Mouse (Mus musculus): Measurements from ENCODE around the gene Sft2d2. TPM values are rescaled to one million over a fixed set of nuclear protein-coding genes. Genes with fewer than 3 reads are reported as not detected.
A peak's percentile ranks its signal among the peaks of the same experiment; 100 is the strongest.

Sft2d2 gene
- polyA plus RNA-seq, 1 experiment from 2014 or later = 14.0 TPM

- Histone ChIP-seq H3K4me2 (ENCODE audit: low read depth, low read length, severe bottlenecking) (no peak overlapping the region), H3K27me3 (ENCODE audit: control insufficient read depth, insufficient read depth, low read length) (no peaks in the 10 kb centered on the region)
- WGBS = 51% methylated on average over 2 of the region's 2 CpGs
These were observed 11.4 kb upstream of the Sft2d2 start for GRCm38 (mm10) chr1:165205591-165205990.

DNA sequence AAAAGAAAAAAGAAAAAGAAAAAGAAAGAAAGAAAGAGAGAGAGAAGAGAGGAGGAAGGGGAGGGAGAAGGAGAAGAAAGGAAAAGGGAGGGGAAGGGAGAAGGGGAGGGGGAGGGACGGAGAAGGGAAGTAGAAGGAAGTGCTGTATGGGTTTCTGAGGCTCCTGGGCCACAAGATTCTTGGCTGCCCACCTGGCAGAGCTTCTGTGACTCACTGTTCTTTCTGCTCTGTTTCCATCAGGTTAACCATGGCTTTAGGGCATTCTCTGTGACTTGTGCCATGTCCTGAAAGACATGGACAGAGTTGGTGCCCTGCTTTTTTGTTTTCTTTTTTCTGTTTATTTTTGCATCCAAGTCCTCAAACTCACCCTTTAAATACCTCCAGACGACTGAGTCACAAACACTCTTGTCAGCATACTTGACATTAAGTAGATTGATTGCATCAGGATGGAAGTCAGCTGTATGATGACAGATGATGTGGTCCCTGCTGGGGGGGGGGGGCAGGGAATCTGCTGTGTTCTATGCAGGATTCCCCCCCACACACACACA, 9.3 kb upstream of the Sft2d2 start:
- Histone ChIP-seq H3K4me1 (replicated peaks; ENCODE audit: control insufficient read depth, insufficient read depth, low read length) (no peaks in the 10 kb centered on the region), H3K9ac (ENCODE audit: low read length) (no peak overlapping the region), H3K4me2 (ENCODE audit: low read depth, low read length, severe bottlenecking) (no peak overlapping the region), H3K27ac (ENCODE audit: low read depth, low read length) (no peak overlapping the region), H3K27me3 (ENCODE audit: control insufficient read depth, insufficient read depth, low read length) (no peaks in the 10 kb centered on the region), H3K4me3 (ENCODE audit: low read depth, low read length) (no peak overlapping the region), H3K36me3 (ENCODE audit: control insufficient read depth, insufficient read depth, low read length) (no peaks in the 10 kb centered on the region), H3K9me3 (ENCODE audit: control insufficient read depth, low read length) (no peaks in the 10 kb centered on the region)
- no peak for DNase-seq (ENCODE audit: low spot score)
- 60% methylated on average over 2 of the region's 2 CpGs for WGBS
- no peak for ATAC-seq (replicated peaks; ENCODE audit: low FRiP score)

More at GRCm38 (mm10) chr1:165205591-165205990, 11.4 kb upstream of the Sft2d2 start:
- Histone ChIP-seq H3K9ac (ENCODE audit: low read length) (no peak overlapping the region), H3K4me3 (ENCODE audit: low read depth, low read length) (no peak overlapping the region), H3K4me1 (replicated peaks; ENCODE audit: control insufficient read depth, insufficient read depth, low read length) (no peaks in the 10 kb centered on the region), H3K36me3 (ENCODE audit: control insufficient read depth, insufficient read depth, low read length) (no peaks in the 10 kb centered on the region), H3K9me3 (ENCODE audit: control insufficient read depth, low read length) (no peaks in the 10 kb centered on the region), H3K27ac (ENCODE audit: low read depth, low read length) (no peak overlapping the region)
- DNase-seq (ENCODE audit: low spot score) = no peak
- ATAC-seq (replicated peaks; ENCODE audit: low FRiP score) = no peak

- no peaks in the 10 kb centered on the region for H3K27me3 ChIP-seq (ENCODE audit: control insufficient read depth, insufficient read depth, low read length)
- 83% methylated on average over 4 of the region's 4 CpGs for WGBS
These were observed 7.3 kb upstream of the Sft2d2 start for GRCm38 (mm10) chr1:165201445-165202012.

GRCm38 (mm10) chr1:165200748-165201147, 6.5 kb upstream of the Sft2d2 start:
- Histone ChIP-seq H3K27me3 (ENCODE audit: control insufficient read depth, insufficient read depth, low read length) (no peaks in the 10 kb centered on the region), H3K9me3 (ENCODE audit: control insufficient read depth, low read length) (no peaks in the 10 kb centered on the region), H3K9ac (ENCODE audit: low read length) (no peak overlapping the region), H3K4me2 (ENCODE audit: low read depth, low read length, severe bottlenecking) (no peak overlapping the region), H3K27ac (ENCODE audit: low read depth, low read length) (no peak overlapping the region), H3K4me3 (ENCODE audit: low read depth, low read length) (no peak overlapping the region), H3K36me3 (ENCODE audit: control insufficient read depth, insufficient read depth, low read length) (no peaks in the 10 kb centered on the region), H3K4me1 (replicated peaks; ENCODE audit: control insufficient read depth, insufficient read depth, low read length) (no peaks in the 10 kb centered on the region)
- 84% methylated on average over 8 of the region's 8 CpGs for WGBS
- ATAC-seq (replicated peaks; ENCODE audit: low FRiP score) (no peak), DNase-seq (ENCODE audit: low spot score) (no peak)

More at GRCm38 (mm10) chr1:165201445-165202012, 7.3 kb upstream of the Sft2d2 start:
- H3K4me3 ChIP-seq (ENCODE audit: low read depth, low read length) = no peak overlapping the region
- H3K9ac ChIP-seq (ENCODE audit: low read length) = no peak overlapping the region
- H3K9me3 ChIP-seq (ENCODE audit: control insufficient read depth, low read length) = no peaks in the 10 kb centered on the region
- DNase-seq (ENCODE audit: low spot score) = no peak
- H3K36me3 ChIP-seq (ENCODE audit: control insufficient read depth, insufficient read depth, low read length) = no peaks in the 10 kb centered on the region
- H3K4me2 ChIP-seq (ENCODE audit: low read depth, low read length, severe bottlenecking) = no peak overlapping the region
- H3K4me1 ChIP-seq (replicated peaks; ENCODE audit: control insufficient read depth, insufficient read depth, low read length) = no peaks in the 10 kb centered on the region
- no peak overlapping the region for H3K27ac ChIP-seq (ENCODE audit: low read depth, low read length)
- no peak for ATAC-seq (replicated peaks; ENCODE audit: low FRiP score)

- DNase-seq (ENCODE audit: low spot score) (no peak), ATAC-seq (replicated peaks; ENCODE audit: low FRiP score) (no peak)
- Histone ChIP-seq H3K9ac (ENCODE audit: low read length) (no peak overlapping the region), H3K36me3 (ENCODE audit: control insufficient read depth, insufficient read depth, low read length) (no peaks in the 10 kb centered on the region), H3K4me3 (ENCODE audit: low read depth, low read length) (no peak overlapping the region), H3K4me1 (replicated peaks; ENCODE audit: control insufficient read depth, insufficient read depth, low read length) (no peaks in the 10 kb centered on the region), H3K27ac (ENCODE audit: low read depth, low read length) (no peak overlapping the region), H3K4me2 (ENCODE audit: low read depth, low read length, severe bottlenecking) (no peak overlapping the region), H3K27me3 (ENCODE audit: control insufficient read depth, insufficient read depth, low read length) (no peaks in the 10 kb centered on the region), H3K9me3 (ENCODE audit: control insufficient read depth, low read length) (no peaks in the 10 kb centered on the region)
- WGBS = 78% methylated on average over 3 of the region's 3 CpGs
These were observed 5.4 kb upstream of the Sft2d2 start for GRCm38 (mm10) chr1:165199639-165200038.

GRCm38 (mm10) chr1:165198951-165199350, 4.7 kb upstream of the Sft2d2 start:
- no peak for DNase-seq (ENCODE audit: low spot score)
- 66% methylated on average over 1 of the region's 1 CpGs for WGBS
- no peaks in the 10 kb centered on the region for H3K36me3 ChIP-seq (ENCODE audit: control insufficient read depth, insufficient read depth, low read length)
- H3K27ac ChIP-seq (ENCODE audit: low read depth, low read length) = no peak overlapping the region
- no peak overlapping the region for H3K4me2 ChIP-seq (ENCODE audit: low read depth, low read length, severe bottlenecking)
- no peak overlapping the region for H3K4me3 ChIP-seq (ENCODE audit: low read depth, low read length)
- no peaks in the 10 kb centered on the region for H3K27me3 ChIP-seq (ENCODE audit: control insufficient read depth, insufficient read depth, low read length)
- no peaks in the 10 kb centered on the region for H3K4me1 ChIP-seq (replicated peaks; ENCODE audit: control insufficient read depth, insufficient read depth, low read length)
- ATAC-seq (replicated peaks; ENCODE audit: low FRiP score) = no peak
- no peaks in the 10 kb centered on the region for H3K9me3 ChIP-seq (ENCODE audit: control insufficient read depth, low read length)
- H3K9ac ChIP-seq (ENCODE audit: low read length) = no peak overlapping the region

DNA sequence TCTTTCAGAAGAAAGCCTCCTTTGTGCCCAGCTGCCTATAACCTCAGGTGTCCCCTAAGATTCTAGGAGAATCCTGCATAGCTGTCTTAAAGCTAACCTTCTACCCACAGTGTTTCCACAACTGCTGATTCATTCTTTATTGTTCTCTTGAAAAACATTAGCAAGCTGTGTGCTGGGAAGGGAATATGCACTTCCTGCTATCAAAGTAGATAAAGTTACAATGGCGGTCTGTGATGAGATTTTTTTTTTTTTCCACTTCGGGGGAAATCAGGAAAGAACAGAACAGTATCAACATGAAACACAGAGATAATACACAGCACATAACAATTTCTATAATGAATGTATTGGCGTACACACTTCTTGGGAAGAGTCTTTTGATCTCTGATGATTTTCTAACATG, 3.6 kb upstream of the Sft2d2 start:
- no peaks in the 10 kb centered on the region for H3K9me3 ChIP-seq (ENCODE audit: control insufficient read depth, low read length)
- 86% methylated on average over 3 of the region's 3 CpGs for WGBS
- no peaks in the 10 kb centered on the region for H3K27me3 ChIP-seq (ENCODE audit: control insufficient read depth, insufficient read depth, low read length)
- no peak for ATAC-seq (replicated peaks; ENCODE audit: low FRiP score)
- DNase-seq (ENCODE audit: low spot score) = no peak
- H3K4me1 ChIP-seq (replicated peaks; ENCODE audit: control insufficient read depth, insufficient read depth, low read length) = no peaks in the 10 kb centered on the region
- H3K4me3 ChIP-seq (ENCODE audit: low read depth, low read length) = no peak overlapping the region
- H3K4me2 ChIP-seq (ENCODE audit: low read depth, low read length, severe bottlenecking) = no peak overlapping the region
- no peak overlapping the region for H3K9ac ChIP-seq (ENCODE audit: low read length)
- H3K36me3 ChIP-seq (ENCODE audit: control insufficient read depth, insufficient read depth, low read length) = no peaks in the 10 kb centered on the region
- H3K27ac ChIP-seq (ENCODE audit: low read depth, low read length) = no peak overlapping the region

DNA sequence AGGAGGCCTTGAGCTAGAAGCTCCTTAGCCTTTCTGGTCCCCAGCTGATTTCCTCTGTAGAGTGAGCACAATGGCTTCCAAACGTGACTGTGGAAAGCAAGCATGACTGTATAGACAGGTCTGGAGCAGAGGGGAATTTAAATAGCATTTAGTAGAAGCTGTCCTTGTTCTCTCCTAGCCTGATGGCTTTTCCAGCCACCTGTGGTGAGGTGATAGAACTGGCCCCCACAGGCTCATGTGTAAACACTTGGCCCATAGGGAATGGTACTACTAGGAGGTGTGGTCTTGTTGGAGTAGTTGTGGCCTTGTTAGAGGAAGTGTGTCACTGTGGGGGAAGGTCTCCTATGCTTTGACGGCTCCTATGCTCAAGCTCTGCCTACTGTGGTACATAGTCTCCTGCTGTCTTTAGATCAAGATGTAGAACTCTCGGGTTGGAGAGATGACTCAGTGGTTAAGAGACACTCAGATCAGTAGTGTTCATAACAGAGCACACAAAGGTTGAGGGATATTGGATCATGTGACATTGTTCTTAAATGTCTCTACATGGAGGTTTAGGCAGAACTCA, 1.2 kb upstream of the Sft2d2 start:
- Histone ChIP-seq H3K4me1 (replicated peaks; ENCODE audit: control insufficient read depth, insufficient read depth, low read length) (no peaks in the 10 kb centered on the region), H3K9ac (ENCODE audit: low read length) (no peak overlapping the region), H3K4me3 (ENCODE audit: low read depth, low read length) (no peak overlapping the region), H3K27me3 (ENCODE audit: control insufficient read depth, insufficient read depth, low read length) (no peaks in the 10 kb centered on the region), H3K9me3 (ENCODE audit: control insufficient read depth, low read length) (no peaks in the 10 kb centered on the region), H3K27ac (ENCODE audit: low read depth, low read length) (no peak overlapping the region), H3K36me3 (ENCODE audit: control insufficient read depth, insufficient read depth, low read length) (no peaks in the 10 kb centered on the region), H3K4me2 (ENCODE audit: low read depth, low read length, severe bottlenecking) (no peak overlapping the region)
- DNase-seq (ENCODE audit: low spot score) (no peak), ATAC-seq (replicated peaks; ENCODE audit: low FRiP score) (no peak)
- WGBS = 72% methylated on average over 3 of the region's 3 CpGs

GRCm38 (mm10) chr1:165194662-165195013, 400 bp upstream of the Sft2d2 start:
- Histone ChIP-seq H3K27ac (ENCODE audit: low read depth, low read length) (no peak overlapping the region), H3K9me3 (ENCODE audit: control insufficient read depth, low read length) (no peaks in the 10 kb centered on the region), H3K9ac (ENCODE audit: low read length) (peak overlapping the region; percentile 70), H3K4me1 (replicated peaks; ENCODE audit: control insufficient read depth, insufficient read depth, low read length) (no peaks in the 10 kb centered on the region), H3K36me3 (ENCODE audit: control insufficient read depth, insufficient read depth, low read length) (no peaks in the 10 kb centered on the region), H3K27me3 (ENCODE audit: control insufficient read depth, insufficient read depth, low read length) (no peaks in the 10 kb centered on the region), H3K4me2 (ENCODE audit: low read depth, low read length, severe bottlenecking) (peak overlapping the region; percentile 85), H3K4me3 (ENCODE audit: low read depth, low read length) (peak overlapping the region; percentile 64)
- WGBS = 15% methylated on average over 5 of the region's 5 CpGs
- ATAC-seq (replicated peaks; ENCODE audit: low FRiP score) = 0 out of 2 replicates have a peak, but pooled peaks have one; percentile 4
- DNase-seq (ENCODE audit: low spot score) = no peak

All from forebrain, embryonic 11.5 days (tissue).